Mouse (Mus musculus) heart, embryonic 15.5 days (tissue): Measurements from ENCODE around the gene Ndrg3. TPM values are rescaled to one million over a fixed set of nuclear protein-coding genes. Genes with fewer than 3 reads are reported as not detected.
A peak's percentile ranks its signal among the peaks of the same experiment; 100 is the strongest.

Experiments
- ATAC-seq: fragments of 200-750 bp; cut with Nextera tagmentation; replicated peaks from 2 replicates; pipeline ENCODE4 v1.8.0; 2017; ENCODE audit warnings: low read depth, moderate TSS enrichment; ENCODE audit not compliant: insufficient number of reproducible peaks, insufficient read depth, low FRiP score
- H3K27ac ChIP-seq: fragments of 300-500 bp; sonication (generic); 2 replicates; pipeline ENCODE4 v1.5.1; 2015; ENCODE audit warnings: mild to moderate bottlenecking, inconsistent platforms
- H3K27me3 ChIP-seq: fragments of 300-500 bp; sonication (generic); 2 replicates; pipeline ENCODE4 v1.6.1; 2015; ENCODE audit warnings: inconsistent platforms
- H3K36me3 ChIP-seq: fragments of 300-500 bp; sonication (generic); 2 replicates; pipeline ENCODE4 v1.6.1; 2015; ENCODE audit warnings: mild to moderate bottlenecking, inconsistent platforms
- H3K4me1 ChIP-seq: fragments of 300-500 bp; sonication (generic); replicated peaks from 2 replicates; pipeline ENCODE4 v1.6.1; 2015; ENCODE audit warnings: inconsistent platforms
- H3K4me2 ChIP-seq: fragments of 300-500 bp; sonication (generic); 2 replicates; pipeline ENCODE4 v1.6.1; 2015; ENCODE audit warnings: inconsistent platforms, mild to moderate bottlenecking, moderate library complexity
- H3K4me3 ChIP-seq: fragments of 300-500 bp; sonication (generic); 2 replicates; pipeline ENCODE4 v1.5.1; 2015; ENCODE audit warnings: mild to moderate bottlenecking, inconsistent platforms
- H3K9ac ChIP-seq: fragments of 300-500 bp; sonication (generic); 2 replicates; pipeline ENCODE4 v1.6.1; 2015; ENCODE audit warnings: mild to moderate bottlenecking, inconsistent platforms
- H3K9me3 ChIP-seq: fragments of 300-500 bp; sonication (generic); replicated peaks from 2 replicates; pipeline ENCODE4 v1.6.1; 2016; ENCODE audit warnings: inconsistent platforms
- WGBS: fragments of 180-500 bp; shearing (Covaris S2); methylation state at CpG from one replicate; pipeline ENCODE4 v1.1.7; 2015; ENCODE audit warnings: mixed read lengths; 5-methylcytosine and 5-hydroxymethylcytosine counted together
- polyA plus RNA-seq: library from polyadenylated mRNA; unstranded; fragments of >200 nt; fragmentation: Nextera tagmentation; extraction: Ambion mirVana; gene quantifications from 2 replicates; pipeline ENCODE4 v1.2.1, GENCODE M21; 2015

The Ndrg3 gene
- polyA plus RNA-seq, result 28.6 and 51.0 TPM in 2 replicates

- H3K9ac ChIP-seq, result peak within 1 kb of the TSS; percentile 85
- H3K27me3 ChIP-seq, result no peaks in the 10 kb centered on the region
- H3K4me3 ChIP-seq, result peak within 1 kb of the TSS; percentile 79
- peak; percentile 95 for ATAC-seq
- H3K4me1 ChIP-seq, result peaks cover 20% of the 10 kb centered on the region
- no peaks in the 10 kb centered on the region for H3K9me3 ChIP-seq
- H3K4me2 ChIP-seq, result peak within 1 kb of the TSS; percentile 72
- H3K27ac ChIP-seq, result peak within 1 kb of the TSS; percentile 74
- WGBS, result under 1% methylated on average over 66 of the region's 66 CpGs
- peaks cover 19% of the 10 kb centered on the region for H3K36me3 ChIP-seq
Observed at GRCm38 (mm10) chr2:156991470-156992319, at the start of gene Ndrg3. Gene Ndrg3 (minus strand): TSS chr2:156992056.

- Histone ChIP-seq H3K9ac (no peak overlapping the region), H3K27me3 (no peaks in the 10 kb centered on the region), H3K27ac (no peak overlapping the region), H3K4me2 (no peak overlapping the region), H3K4me1 (peaks cover 11% of the 10 kb centered on the region), H3K9me3 (no peaks in the 10 kb centered on the region), H3K4me3 (no peak overlapping the region), H3K36me3 (peaks cover 70% of the 10 kb centered on the region)
- 75% methylated on average over 7 of the region's 7 CpGs for WGBS
- ATAC-seq, result no peak
Observed at GRCm38 (mm10) chr2:157041421-157041820, 49.6 kb upstream of the Ndrg3 start.

GRCm38 (mm10) chr2:157040649-157041046, 48.8 kb upstream of the Ndrg3 start:
- H3K4me1 ChIP-seq, result peaks cover 11% of the 10 kb centered on the region
- no peaks in the 10 kb centered on the region for H3K27me3 ChIP-seq
- H3K9me3 ChIP-seq, result no peaks in the 10 kb centered on the region
- WGBS, result 84% methylated on average over 17 of the region's 17 CpGs
- peak; percentile 15; the same call in 1 of the 2 replicates for ATAC-seq
- no peak overlapping the region for H3K4me3 ChIP-seq
- no peak overlapping the region for H3K4me2 ChIP-seq
- H3K36me3 ChIP-seq, result peaks cover 66% of the 10 kb centered on the region
- no peak overlapping the region for H3K9ac ChIP-seq
- peak overlapping the region; percentile 37; the same call in 1 of the 2 replicates for H3K27ac ChIP-seq

GRCm38 (mm10) chr2:157039900-157040648, 48.2 kb upstream of the Ndrg3 start:
- peak; percentile 71 for ATAC-seq
- Histone ChIP-seq H3K4me2 (no peak overlapping the region), H3K4me3 (no peak overlapping the region), H3K27ac (peak overlapping the region; percentile 37), H3K9me3 (no peaks in the 10 kb centered on the region), H3K4me1 (peaks cover 11% of the 10 kb centered on the region), H3K36me3 (peaks cover 61% of the 10 kb centered on the region), H3K27me3 (no peaks in the 10 kb centered on the region), H3K9ac (no peak overlapping the region)
- WGBS, result 81% methylated on average over 50 of the region's 50 CpGs

- WGBS, result 85% methylated on average over 9 of the region's 9 CpGs
- H3K9me3 ChIP-seq, result no peaks in the 10 kb centered on the region
- peaks cover 11% of the 10 kb centered on the region for H3K4me1 ChIP-seq
- H3K4me2 ChIP-seq, result no peak overlapping the region
- no peaks in the 10 kb centered on the region for H3K27me3 ChIP-seq
- no peak overlapping the region for H3K4me3 ChIP-seq
- H3K9ac ChIP-seq, result no peak overlapping the region
- no peak for ATAC-seq
- H3K36me3 ChIP-seq, result peaks cover 75% of the 10 kb centered on the region
- no peak overlapping the region for H3K27ac ChIP-seq
Observed at GRCm38 (mm10) chr2:157037303-157037702, 45.4 kb upstream of the Ndrg3 start.

- no peak overlapping the region for H3K4me3 ChIP-seq
- 79% methylated on average over 8 of the region's 8 CpGs for WGBS
Observed at GRCm38 (mm10) chr2:157036400-157036799, 44.5 kb upstream of the Ndrg3 start.

GRCm38 (mm10) chr2:157035371-157035770, 43.5 kb upstream of the Ndrg3 start:
- Histone ChIP-seq H3K36me3 (peaks cover 67% of the 10 kb centered on the region), H3K9ac (no peak overlapping the region), H3K27ac (no peak overlapping the region), H3K27me3 (no peaks in the 10 kb centered on the region), H3K9me3 (no peaks in the 10 kb centered on the region), H3K4me3 (no peak overlapping the region), H3K4me2 (no peak overlapping the region), H3K4me1 (peaks cover 6% of the 10 kb centered on the region)
- no peak for ATAC-seq
- WGBS, result 88% methylated on average over 7 of the region's 7 CpGs

More at GRCm38 (mm10) chr2:157036400-157036799, 44.5 kb upstream of the Ndrg3 start:
- no peak overlapping the region for H3K27ac ChIP-seq
- no peak for ATAC-seq
- H3K4me1 ChIP-seq, result peaks cover 11% of the 10 kb centered on the region
- H3K27me3 ChIP-seq, result no peaks in the 10 kb centered on the region
- no peaks in the 10 kb centered on the region for H3K9me3 ChIP-seq
- H3K9ac ChIP-seq, result no peak overlapping the region
- H3K4me2 ChIP-seq, result no peak overlapping the region
- peaks cover 74% of the 10 kb centered on the region for H3K36me3 ChIP-seq

- no peak overlapping the region for H3K9ac ChIP-seq
- H3K4me1 ChIP-seq, result peaks cover 16% of the 10 kb centered on the region
- ATAC-seq, result no peak; the same call in 1 of the 2 replicates
- H3K4me2 ChIP-seq, result no peak overlapping the region
- WGBS, result 44% methylated on average over 9 of the region's 9 CpGs
- peaks cover 71% of the 10 kb centered on the region for H3K36me3 ChIP-seq
- H3K4me3 ChIP-seq, result no peak overlapping the region
- H3K27me3 ChIP-seq, result no peaks in the 10 kb centered on the region
- no peak overlapping the region for H3K27ac ChIP-seq
- no peaks in the 10 kb centered on the region for H3K9me3 ChIP-seq
Observed at GRCm38 (mm10) chr2:157030804-157031203, 38.9 kb upstream of the Ndrg3 start.

- H3K27me3 ChIP-seq, result no peaks in the 10 kb centered on the region
- no peak for ATAC-seq
- peaks cover 82% of the 10 kb centered on the region for H3K36me3 ChIP-seq
- peaks cover 16% of the 10 kb centered on the region for H3K4me1 ChIP-seq
- H3K4me2 ChIP-seq, result no peak overlapping the region
- WGBS, result 90% methylated on average over 4 of the region's 4 CpGs
- no peak overlapping the region for H3K9ac ChIP-seq
- H3K4me3 ChIP-seq, result no peak overlapping the region
- peak overlapping the region; percentile 70 for H3K27ac ChIP-seq
- no peaks in the 10 kb centered on the region for H3K9me3 ChIP-seq
Observed at GRCm38 (mm10) chr2:157028261-157028660, 36.4 kb upstream of the Ndrg3 start.

GRCm38 (mm10) chr2:157027106-157028008, 35.5 kb upstream of the Ndrg3 start:
- ATAC-seq, result peak; percentile 77
- H3K4me3 ChIP-seq, result no peak overlapping the region
- peaks cover 82% of the 10 kb centered on the region for H3K36me3 ChIP-seq
- H3K4me1 ChIP-seq, result peaks cover 16% of the 10 kb centered on the region
- H3K4me2 ChIP-seq, result no peak overlapping the region
- H3K27me3 ChIP-seq, result no peaks in the 10 kb centered on the region
- no peak overlapping the region for H3K9ac ChIP-seq
- no peaks in the 10 kb centered on the region for H3K9me3 ChIP-seq
- 58% methylated on average over 21 of the region's 21 CpGs for WGBS
- H3K27ac ChIP-seq, result peak overlapping the region; percentile 70
